Comparison of ENCODE assay signal across 8 mouse cellular contexts in the genomic region with DNA sequence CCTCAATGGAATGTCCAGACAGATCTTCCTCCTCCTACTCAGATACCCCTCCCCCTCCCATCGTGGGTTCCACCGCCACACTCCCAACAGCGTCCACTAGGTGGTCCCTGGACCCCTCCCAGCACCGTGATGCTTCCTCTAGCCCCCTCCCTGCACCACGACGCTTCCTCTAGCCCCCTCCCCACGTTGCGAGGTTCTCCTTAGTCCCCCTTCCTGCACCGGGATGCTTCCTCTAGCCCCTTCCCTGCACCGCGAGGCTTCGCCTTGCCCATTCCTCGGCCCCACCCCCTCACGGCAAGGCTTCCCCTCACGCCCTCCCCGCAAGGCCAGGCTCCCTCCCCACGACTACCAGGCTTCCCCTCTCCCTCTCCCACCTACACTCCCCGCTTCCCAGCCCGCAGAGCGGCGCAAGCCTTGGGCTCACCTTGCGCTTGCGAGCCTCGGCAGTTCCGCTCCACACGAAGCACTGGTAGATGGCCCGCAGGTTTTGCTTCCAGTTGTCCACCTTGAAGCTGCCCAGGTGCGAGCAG. TPM values are rescaled to one million over a fixed set of nuclear protein-coding genes. Genes with fewer than 3 reads are reported as not detected.
DNase-seq lines count a peak whose midpoint lies in the region; ATAC-seq and TF ChIP-seq lines count a peak whose summit lies in the region.

No protein-coding gene starts in this region.

- peak in 1 of 2 experiments; percentile 47 for DNase-seq in spleen, adult 2 months (ENCODE audit: low read depth in 1 of 2, low spot score in 2 of 2)
- DNase-seq in spleen, adult 12 weeks (ENCODE audit: low spot score) = no peak
- peak; percentile 57 for DNase-seq in cerebellum, adult 8-10 months
- DNase-seq in gastrocnemius, adult 2 months = peak; percentile 73
- DNase-seq in kidney, postnatal 14 days = peak; percentile 69
- DNase-seq in lung, adult 18-20 months = peak; percentile 68 to 71
- DNase-seq in thymus, postnatal 4 days = peak; percentile 82

- H3K9me3 ChIP-seq in neural tube, embryonic 15.5 days (replicated peaks) = no peaks in the 10 kb centered on the region

- no peak for TF ChIP-seq CTCF in spleen, adult 2 months (IDR thresholded peaks at IDR 0.05; ENCODE audit: extremely low read depth, insufficient read depth, insufficient read length, insufficient replicate concordance)
- peak; percentile 15; the same call in 1 of the 2 replicates for TF ChIP-seq CTCF in gastrocnemius, adult 2 months (IDR thresholded peaks at IDR 0.05)

- H3K4me2 ChIP-seq in neural tube, embryonic 15.5 days = peak overlapping the region; percentile 69

- no peaks in the 10 kb centered on the region for H3K27me3 ChIP-seq in spleen, adult 2 months (ENCODE audit: control insufficient read depth, insufficient read depth, low read length)
- no peaks in the 10 kb centered on the region for H3K27me3 ChIP-seq in neural tube, embryonic 15.5 days (replicated peaks)

- peak overlapping the region; percentile 92 for H3K27ac ChIP-seq in spleen, adult 2 months (ENCODE audit: insufficient read depth, low read length)
- peak overlapping the region; percentile 98 for H3K27ac ChIP-seq in gastrocnemius, adult 2 months
- H3K27ac ChIP-seq in neural tube, embryonic 15.5 days (replicated peaks) = peak overlapping the region; percentile 97

- H3K4me3 ChIP-seq in spleen, adult 2 months (ENCODE audit: extremely low read depth, insufficient read depth, insufficient read length) = peak overlapping the region; percentile 96
- peak overlapping the region; percentile 100 for H3K4me3 ChIP-seq in gastrocnemius, adult 2 months
- H3K4me3 ChIP-seq in neural tube, embryonic 15.5 days (replicated peaks) = peak overlapping the region; percentile 79

- intact Hi-C loops in gastrocnemius, adult 2 months (cut with DNase I) = no loop called here

- H3K9ac ChIP-seq in neural tube, embryonic 15.5 days (replicated peaks) = peak overlapping the region; percentile 99

- ATAC-seq in neural tube, embryonic 15.5 days (ENCODE audit: low FRiP score) = peak; percentile 53

- peaks cover 4% of the 10 kb centered on the region; the same call in 1 of the 2 replicates for H3K4me1 ChIP-seq in spleen, adult 2 months (ENCODE audit: control insufficient read depth, insufficient read depth, insufficient read length)
- peaks cover 47% of the 10 kb centered on the region for H3K4me1 ChIP-seq in neural tube, embryonic 15.5 days

- no peak for TF ChIP-seq POLR2A in spleen, adult 2 months (IDR thresholded peaks at IDR 0.05; ENCODE audit: low read depth, low read length)

- no peaks in the 10 kb centered on the region for H3K36me3 ChIP-seq in spleen, adult 2 months (ENCODE audit: control insufficient read depth, insufficient read depth, low read length)
- no peaks in the 10 kb centered on the region for H3K36me3 ChIP-seq in neural tube, embryonic 15.5 days

- WGBS in spleen, adult 2 months = under 1% methylated on average over 28 of the region's 28 CpGs
- 0% methylated on average over 28 of the region's 28 CpGs for WGBS in neural tube, embryonic 15.5 days

RNA-seq across cellular contexts. Expression of a gene that starts 0.5 kb away (rescaled TPM):
- 17.5 and 22.2 TPM in 2 replicates for polyA plus RNA-seq in spleen, adult 2 months (2012; rRNA removed)
- 10 to 100 TPM; 13.4 to 16.7 TPM for total RNA-seq in gastrocnemius, adult 2 months (2021)
- 310 and 358 TPM in 2 replicates for polyA plus RNA-seq in neural tube, embryonic 15.5 days (2015; fragmentation: Nextera tagmentation; extraction: Ambion mirVana)

RNA-seq across cellular contexts. Expression of a gene that starts 33.0 kb away (rescaled TPM):
- polyA plus RNA-seq in spleen, adult 2 months (2012; rRNA removed) = 0.69 and 1.2 TPM in 2 replicates
- under 1 TPM in 1 of 2 experiments, not detected in 1; 0.50 TPM for total RNA-seq in gastrocnemius, adult 2 months (2021)
- polyA plus RNA-seq in neural tube, embryonic 15.5 days (2015; fragmentation: Nextera tagmentation; extraction: Ambion mirVana) = 0.43 and 0.46 TPM in 2 replicates

RNA-seq across cellular contexts. Expression of a gene that starts 47.8 kb away (rescaled TPM):
- 221 and 304 TPM in 2 replicates for polyA plus RNA-seq in spleen, adult 2 months (2012; rRNA removed)
- total RNA-seq in gastrocnemius, adult 2 months (2021) = under 1 TPM; 0.13 to 0.22 TPM
- polyA plus RNA-seq in neural tube, embryonic 15.5 days (2015; fragmentation: Nextera tagmentation; extraction: Ambion mirVana) = 1.2 and 3.7 TPM in 2 replicates

Comparison
In these comparisons a context has a peak if more than half of its experiments do, and no peak if none do; other contexts are left out.
1. RNA of a gene that starts 0.5 kb away (polyA plus RNA-seq): 310 to 358 TPM in neural tube, embryonic 15.5 days; 17.5 to 22.2 TPM in spleen, adult 2 months; every median in the first group is over 10 times any median in the second.
2. RNA of a gene that starts 47.8 kb away (polyA plus RNA-seq): 221 to 304 TPM in spleen, adult 2 months; 1.2 to 3.7 TPM in neural tube, embryonic 15.5 days; every median in the first group is over 10 times any median in the second.
3. Peak in every context shown above with its lines, with median percentiles within 50 percentile points of each other: H3K27ac ChIP-seq and H3K4me3 ChIP-seq.